Mouse (Mus musculus) forebrain, embryonic 14.5 days (tissue): Measurements from ENCODE around the gene Krtap1-3. TPM values are rescaled to one million over a fixed set of nuclear protein-coding genes. Genes with fewer than 3 reads are reported as not detected.

Experiments used
- ATAC-seq: fragments of 200-750 bp; cut with Nextera tagmentation; 2 replicates; pipeline ENCODE4 v1.8.0; 2017; ENCODE audit warnings: mild to moderate bottlenecking, moderate library complexity
- DNase-seq: peaks from one replicate; pipeline ENCODE4 v3.0.0-alpha.2; 2015; ENCODE audit warnings: low spot score
- H3K27ac ChIP-seq: fragments of 300-500 bp; sonication (generic); 2 replicates; pipeline ENCODE4 v1.5.1; 2014; ENCODE audit warnings: low read depth, mild to moderate bottlenecking, control low read depth, low read length, moderate library complexity
- H3K27me3 ChIP-seq: fragments of 300-500 bp; sonication (generic); replicated peaks from 2 replicates; pipeline ENCODE4 v1.6.1; 2014; ENCODE audit warnings: low read length, control low read depth, mixed read lengths; ENCODE audit not compliant: control insufficient read depth, insufficient read depth
- H3K36me3 ChIP-seq: fragments of 300-500 bp; sonication (generic); 2 replicates; pipeline ENCODE4 v1.6.1; 2014; ENCODE audit warnings: low read length, control low read depth; ENCODE audit not compliant: control insufficient read depth, insufficient read depth
- H3K4me1 ChIP-seq: fragments of 300-500 bp; sonication (generic); 2 replicates; pipeline ENCODE4 v1.6.1; 2014; ENCODE audit warnings: antibody characterized with exemption, low read length, control low read depth; ENCODE audit not compliant: control insufficient read depth, insufficient read depth
- H3K4me2 ChIP-seq: fragments of 300-500 bp; sonication (generic); 2 replicates; pipeline ENCODE4 v1.6.1; 2014; ENCODE audit warnings: mild to moderate bottlenecking, control low read depth, low read length
- H3K4me3 ChIP-seq: fragments of 300-500 bp; sonication (generic); 2 replicates; pipeline ENCODE4 v1.5.1; 2014; ENCODE audit warnings: low read depth, low read length, control low read depth
- H3K9ac ChIP-seq: fragments of 300-500 bp; sonication (generic); 2 replicates; pipeline ENCODE4 v1.6.1; 2014; ENCODE audit warnings: mild to moderate bottlenecking, low read length, control low read depth, moderate library complexity
- H3K9me3 ChIP-seq: fragments of 300-500 bp; sonication (generic); replicated peaks from 2 replicates; pipeline ENCODE4 v1.6.1; 2016; ENCODE audit warnings: low read length, control low read depth, mixed read lengths; ENCODE audit not compliant: control insufficient read depth
- polyA plus RNA-seq: library from polyadenylated mRNA; unstranded; fragments of >200 nt; fragmentation: Nextera tagmentation; extraction: Ambion mirVana; gene quantifications from 2 replicates; pipeline ENCODE4 v1.2.1, GENCODE M21; 2014

Krtap1-3 gene
- polyA plus RNA-seq, 1 experiment from 2014 or later, result not detected

DNA sequence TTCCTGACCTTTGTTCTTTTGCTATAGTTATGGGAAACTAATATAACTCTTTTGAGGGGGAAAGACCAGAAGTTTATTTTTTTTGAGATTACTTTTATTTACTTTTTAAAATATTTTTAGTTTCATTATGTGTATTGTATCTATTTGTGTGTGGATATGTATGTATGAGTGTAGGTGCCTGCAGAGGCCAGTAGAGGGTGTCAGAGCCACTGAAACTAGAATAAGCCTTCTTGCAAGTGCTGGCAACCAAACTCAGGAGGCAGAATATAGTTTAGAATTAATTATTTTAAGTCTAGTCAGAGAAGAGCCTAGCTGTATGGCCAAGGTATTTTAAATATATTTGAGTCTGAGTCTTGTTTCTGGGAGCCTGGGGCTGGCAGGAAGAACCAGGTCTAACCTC lies 43.2 kb downstream of the Krtap1-3 start:
- DNase-seq, result no peak
- Histone ChIP-seq H3K27ac (no peak overlapping the region), H3K36me3 (no peaks in the 10 kb centered on the region), H3K9me3 (no peaks in the 10 kb centered on the region), H3K9ac (no peak overlapping the region), H3K4me2 (no peak overlapping the region), H3K4me1 (no peaks in the 10 kb centered on the region), H3K4me3 (no peak overlapping the region), H3K27me3 (no peaks in the 10 kb centered on the region)
- no peak for ATAC-seq

Other genes with a start within 250 kb of the Krtap1-3 start
- gene Krt27, start 240.2 kb downstream of the Krtap1-3 start, polyA plus RNA-seq, result not detected in 2 replicates
- 0.17 and 0.34 TPM in 2 replicates for gene Krt28, start 216.4 kb downstream of the Krtap1-3 start, polyA plus RNA-seq
- gene Krt10, start 202.0 kb downstream of the Krtap1-3 start, polyA plus RNA-seq, result 30.9 and 33.3 TPM in 2 replicates
- 0.23 TPM in 1 of 2 replicates, not detected in the other for gene Krt12, start 169.1 kb downstream of the Krtap1-3 start, polyA plus RNA-seq
- not detected in 2 replicates for gene Krt20, start 153.2 kb downstream of the Krtap1-3 start, polyA plus RNA-seq
- gene Krt23, start 98.2 kb downstream of the Krtap1-3 start, polyA plus RNA-seq, result 0.10 TPM in 1 of 2 replicates, not detected in the other
- gene Krt39, start 70.0 kb downstream of the Krtap1-3 start, polyA plus RNA-seq, result not detected in 2 replicates
- gene Krt40, start 48.2 kb downstream of the Krtap1-3 start, polyA plus RNA-seq, result not detected in 2 replicates
- not detected in 2 replicates for gene Krtap3-3, start 40.5 kb downstream of the Krtap1-3 start, polyA plus RNA-seq
- gene Krtap3-2, start 34.5 kb downstream of the Krtap1-3 start, polyA plus RNA-seq, result not detected in 2 replicates
- gene Gm11939, start 31.9 kb downstream of the Krtap1-3 start, polyA plus RNA-seq, result not detected in 2 replicates
- not detected in 2 replicates for gene Krtap3-1, start 24.7 kb downstream of the Krtap1-3 start, polyA plus RNA-seq
- not detected in 2 replicates for gene Krtap1-5, start 10.3 kb downstream of the Krtap1-3 start, polyA plus RNA-seq
- not detected in 2 replicates for gene Krtap1-4, start 7.7 kb downstream of the Krtap1-3 start, polyA plus RNA-seq
- gene Krtap9-3, start 6.8 kb upstream of the Krtap1-3 start, polyA plus RNA-seq, result not detected in 2 replicates
- not detected in 2 replicates for gene Gm11938, start 12.0 kb upstream of the Krtap1-3 start, polyA plus RNA-seq
- not detected in 2 replicates for gene Gm11937, start 18.9 kb upstream of the Krtap1-3 start, polyA plus RNA-seq
- not detected in 2 replicates for gene Krtap2-4, start 23.5 kb upstream of the Krtap1-3 start, polyA plus RNA-seq
- not detected in 2 replicates for gene Gm11562, start 29.1 kb upstream of the Krtap1-3 start, polyA plus RNA-seq
- not detected in 2 replicates for gene Krtap4-1, start 36.9 kb upstream of the Krtap1-3 start, polyA plus RNA-seq
- gene Krtap4-2, start 43.7 kb upstream of the Krtap1-3 start, polyA plus RNA-seq, result not detected in 2 replicates
- gene Krtap4-7, start 52.8 kb upstream of the Krtap1-3 start, polyA plus RNA-seq, result not detected in 2 replicates
- gene Gm11555, start 58.9 kb upstream of the Krtap1-3 start, polyA plus RNA-seq, result not detected in 2 replicates
- gene Gm11563, start 67.6 kb upstream of the Krtap1-3 start, polyA plus RNA-seq, result not detected in 2 replicates
- gene Krtap4-6, start 74.6 kb upstream of the Krtap1-3 start, polyA plus RNA-seq, result not detected in 2 replicates
- gene Gm14190, start 99.4 kb upstream of the Krtap1-3 start, polyA plus RNA-seq, result not detected in 2 replicates
- not detected in 2 replicates for gene Gm14180, start 143.0 kb upstream of the Krtap1-3 start, polyA plus RNA-seq
- not detected in 2 replicates for gene Gm11595, start 181.6 kb upstream of the Krtap1-3 start, polyA plus RNA-seq
- not detected in 2 replicates for gene Krtap4-8, start 189.4 kb upstream of the Krtap1-3 start, polyA plus RNA-seq
- not detected in 2 replicates for gene Krtap4-9, start 193.9 kb upstream of the Krtap1-3 start, polyA plus RNA-seq
- gene Gm11596, start 202.1 kb upstream of the Krtap1-3 start, polyA plus RNA-seq, result not detected in 2 replicates
- gene Gm11569, start 207.6 kb upstream of the Krtap1-3 start, polyA plus RNA-seq, result not detected in 2 replicates
- gene Gm11554, start 213.1 kb upstream of the Krtap1-3 start, polyA plus RNA-seq, result not detected in 2 replicates
- not detected in 2 replicates for gene Krtap4-13, start 218.6 kb upstream of the Krtap1-3 start, polyA plus RNA-seq
- not detected in 2 replicates for gene Gm11564, start 224.3 kb upstream of the Krtap1-3 start, polyA plus RNA-seq
- not detected in 2 replicates for gene 2300003K06Rik, start 246.7 kb upstream of the Krtap1-3 start, polyA plus RNA-seq